Comparison of ENCODE assay signal across 18 mouse cellular contexts in genomic region chr7:34189376-34189989, GRCm38 (mm10). TPM values are rescaled to one million over a fixed set of nuclear protein-coding genes. Genes with fewer than 3 reads are reported as not detected.
A peak's percentile ranks its signal among the peaks of the same experiment; 100 is the strongest.
DNase-seq lines count a peak whose midpoint lies in the region; ATAC-seq and TF ChIP-seq lines count a peak whose summit lies in the region.
"Had no signal": no experiment of that assay in that cellular context is flagged by ENCODE, and none has a peak within 500 bp of the region (broad histone marks: within the 10 kb centered on the region; RNA-seq: fewer than 3 reads in every experiment).

No protein-coding gene starts in this region.

- peaks cover 26% of the 10 kb centered on the region for H3K36me3 ChIP-seq in liver, embryonic 16.5 days (ENCODE audit: control insufficient read depth, insufficient read depth)
- H3K36me3 ChIP-seq in spleen, adult 2 months (ENCODE audit: control insufficient read depth, insufficient read depth, low read length): peaks cover 21% of the 10 kb centered on the region
- peaks cover 37% of the 10 kb centered on the region; the same call in 1 of the 2 replicates for H3K36me3 ChIP-seq in intestine, embryonic 15.5 days

- DNase-seq in lung, postnatal 25 days (ENCODE audit: low spot score): peak; percentile 21
- no peak for DNase-seq in lung, adult 18-20 months
- DNase-seq in MEL-GATA-1-ER (ENCODE audit: extremely low read depth, low read depth): peak; percentile 59
- DNase-seq in spleen, adult 2 months (ENCODE audit: low read depth in 1 of 2, low spot score in 2 of 2): peak in 1 of 2 experiments; percentile 57
- no peak for DNase-seq in kidney, postnatal 25 days
- no peak for DNase-seq in right cerebral cortex, postnatal 25 days
- DNase-seq: adrenal gland, postnatal 25 days; cerebellum, postnatal 25 days; heart, adult 11 months; kidney, adult 9 months; thymus, postnatal 25 days had no signal

- H3K9ac ChIP-seq in liver, embryonic 16.5 days (ENCODE audit: low read depth, low read length): no peak overlapping the region
- no peak overlapping the region for H3K9ac ChIP-seq in intestine, embryonic 15.5 days
- H3K9ac ChIP-seq: heart, embryonic 15.5 days; midbrain, embryonic 12.5 days had no signal

- H3K27me3 ChIP-seq in liver, embryonic 16.5 days (ENCODE audit: control insufficient read depth, insufficient read depth, low read depth, low read length): no peaks in the 10 kb centered on the region
- H3K27me3 ChIP-seq in spleen, adult 2 months (ENCODE audit: control insufficient read depth, insufficient read depth, low read length): no peaks in the 10 kb centered on the region
- no peaks in the 10 kb centered on the region for H3K27me3 ChIP-seq in intestine, embryonic 15.5 days (replicated peaks)
- H3K27me3 ChIP-seq: heart, embryonic 15.5 days; midbrain, embryonic 12.5 days had no signal

- ATAC-seq in liver, embryonic 16.5 days (ENCODE audit: low read depth): peak; percentile 27; the same call in 1 of the 2 replicates
- no peak for ATAC-seq in intestine, embryonic 15.5 days
- ATAC-seq: forebrain, embryonic 14.5 days; inflammation-experienced regulatory T-cells, adult 6 months had no signal

- H3K4me3 ChIP-seq in liver, embryonic 16.5 days (ENCODE audit: low read depth, low read length): no peak overlapping the region
- H3K4me3 ChIP-seq in spleen, adult 2 months (ENCODE audit: extremely low read depth, insufficient read depth, insufficient read length): no peak overlapping the region
- no peak overlapping the region for H3K4me3 ChIP-seq in intestine, embryonic 15.5 days (replicated peaks)
- H3K4me3 ChIP-seq: embryonic facial prominence, embryonic 10.5 days; heart, embryonic 15.5 days; midbrain, embryonic 12.5 days had no signal

- no peak overlapping the region for H3K27ac ChIP-seq in liver, embryonic 16.5 days (ENCODE audit: low read length)
- H3K27ac ChIP-seq in spleen, adult 2 months (ENCODE audit: insufficient read depth, low read length): peak overlapping the region; percentile 92
- no peak overlapping the region for H3K27ac ChIP-seq in intestine, embryonic 15.5 days
- H3K27ac ChIP-seq: embryonic facial prominence, embryonic 10.5 days; heart, embryonic 15.5 days; midbrain, embryonic 12.5 days had no signal

- no peak for TF ChIP-seq CTCF in spleen, adult 2 months (IDR thresholded peaks at IDR 0.05; ENCODE audit: extremely low read depth, insufficient read depth, insufficient read length, insufficient replicate concordance)

- H3K9me3 ChIP-seq in liver, embryonic 16.5 days (replicated peaks; ENCODE audit: control insufficient read depth, low read length): no peaks in the 10 kb centered on the region
- H3K9me3 ChIP-seq in intestine, embryonic 15.5 days: no peaks in the 10 kb centered on the region
- H3K9me3 ChIP-seq: embryonic facial prominence, embryonic 10.5 days; heart, embryonic 15.5 days; midbrain, embryonic 12.5 days had no signal

- no peaks in the 10 kb centered on the region for H3K4me1 ChIP-seq in liver, embryonic 16.5 days (ENCODE audit: control insufficient read depth, low read depth, low read length)
- H3K4me1 ChIP-seq in spleen, adult 2 months (ENCODE audit: control insufficient read depth, insufficient read depth, insufficient read length): no peaks in the 10 kb centered on the region; the same call in 1 of the 2 replicates
- H3K4me1 ChIP-seq in intestine, embryonic 15.5 days (replicated peaks): no peaks in the 10 kb centered on the region
- H3K4me1 ChIP-seq: embryonic facial prominence, embryonic 10.5 days; heart, embryonic 15.5 days; midbrain, embryonic 12.5 days had no signal

- H3K4me2 ChIP-seq in liver, embryonic 16.5 days (ENCODE audit: low read depth, low read length): no peak overlapping the region
- H3K4me2 ChIP-seq in intestine, embryonic 15.5 days (replicated peaks): no peak overlapping the region
- H3K4me2 ChIP-seq: heart, embryonic 15.5 days; midbrain, embryonic 12.5 days had no signal

- TF ChIP-seq POLR2A in spleen, adult 2 months (IDR thresholded peaks at IDR 0.05; ENCODE audit: low read depth, low read length): no peak

- WGBS in liver, embryonic 16.5 days (ENCODE audit: insufficient replicate concordance): 44% methylated on average over 12 of the region's 12 CpGs
- WGBS in spleen, adult 2 months: 26% methylated on average over 12 of the region's 12 CpGs
- 89% methylated on average over 12 of the region's 12 CpGs for WGBS in intestine, embryonic 15.5 days

RNA-seq across cellular contexts. Expression of gene Pdcd2l, which starts 7.0 kb away (rescaled TPM):
- 19.8 and 20.0 TPM in 2 replicates for polyA plus RNA-seq in liver, embryonic 16.5 days (2015; fragmentation: Nextera tagmentation; extraction: Ambion mirVana)
- 20.2 and 25.7 TPM in 2 replicates for polyA plus RNA-seq in spleen, adult 2 months (2012; rRNA removed)
- 55.9 TPM in 2 replicates for polyA plus RNA-seq in intestine, embryonic 15.5 days (2015; fragmentation: Nextera tagmentation; extraction: Ambion mirVana)

RNA-seq across cellular contexts. Expression of gene Uba2, which starts 20.1 kb away (rescaled TPM):
- 69.6 and 81.1 TPM in 2 replicates for polyA plus RNA-seq in liver, embryonic 16.5 days (2015; fragmentation: Nextera tagmentation; extraction: Ambion mirVana)
- 24.7 and 29.6 TPM in 2 replicates for polyA plus RNA-seq in spleen, adult 2 months (2012; rRNA removed)
- 156 and 168 TPM in 2 replicates for polyA plus RNA-seq in intestine, embryonic 15.5 days (2015; fragmentation: Nextera tagmentation; extraction: Ambion mirVana)

RNA-seq across cellular contexts. Expression of gene Gpi1, which starts 40.7 kb away (rescaled TPM):
- 187 and 201 TPM in 2 replicates for polyA plus RNA-seq in liver, embryonic 16.5 days (2015; fragmentation: Nextera tagmentation; extraction: Ambion mirVana)
- polyA plus RNA-seq in spleen, adult 2 months (2012; rRNA removed): 116 and 161 TPM in 2 replicates
- 421 and 423 TPM in 2 replicates for polyA plus RNA-seq in intestine, embryonic 15.5 days (2015; fragmentation: Nextera tagmentation; extraction: Ambion mirVana)

RNA-seq across cellular contexts. Expression of gene Wtip, which starts 56.4 kb away (rescaled TPM):
- polyA plus RNA-seq in liver, embryonic 16.5 days (2015; fragmentation: Nextera tagmentation; extraction: Ambion mirVana): 0.43 and 0.58 TPM in 2 replicates
- 7.1 and 10.0 TPM in 2 replicates for polyA plus RNA-seq in spleen, adult 2 months (2012; rRNA removed)
- polyA plus RNA-seq in intestine, embryonic 15.5 days (2015; fragmentation: Nextera tagmentation; extraction: Ambion mirVana): 4.0 and 4.7 TPM in 2 replicates
- polyA plus RNA-seq: inflammation-experienced regulatory T-cells, adult 6 months had no signal

Comparison
In these comparisons a context has a peak if more than half of its experiments do, and no peak if none do; other contexts are left out.
1. DNase-seq: peak in lung, postnatal 25 days (single experiment) and MEL-GATA-1-ER (single experiment); none in lung, adult 18-20 months (0 of 2), kidney, postnatal 25 days (0 of 2) and right cerebral cortex, postnatal 25 days (single experiment).